Mouse (Mus musculus): ENCODE data around the gene Gm10945. TPM values are rescaled to one million over a fixed set of nuclear protein-coding genes. Genes with fewer than 3 reads are reported as not detected.

Gene Gm10945
- polyA plus RNA-seq (2012; ENCODE audit: low replicate concordance), result not detected in 2 replicates

GRCm38 (mm10) chr10:6761287-6761811 is at the start of gene Gm10945:
Gm10945 (minus strand) TSS chr10:6761761.

GRCm38 (mm10) chr10:6758206-6758605 is 3.4 kb downstream of the Gm10945 start, which contains the start of gene Oprm1:
Oprm1 (plus strand) TSS chr10:6758506.

Other genes with a start within 250 kb of the Gm10945 start
- gene Oprm1, start 3.3 kb downstream of the Gm10945 start, polyA plus RNA-seq (2012; ENCODE audit: low replicate concordance), result not detected in 2 replicates

Data from leukemia stem cell, adult 10-12 weeks (primary cell).